Mouse (Mus musculus): ENCODE results near the gene Lpar6. TPM values are rescaled to one million over a fixed set of nuclear protein-coding genes. Genes with fewer than 3 reads are reported as not detected.

The Lpar6 gene
- total RNA-seq (2021) = 5.0 and 5.5 TPM in 2 replicates
- long read RNA-seq, full-length matches to known transcripts = 44 of 44 reads
- long read RNA-seq, partial matches to known transcripts = 0 of 44 reads
- long read RNA-seq, other reads (novel, unspliced or antisense) = 0 of 44 reads

DNA sequence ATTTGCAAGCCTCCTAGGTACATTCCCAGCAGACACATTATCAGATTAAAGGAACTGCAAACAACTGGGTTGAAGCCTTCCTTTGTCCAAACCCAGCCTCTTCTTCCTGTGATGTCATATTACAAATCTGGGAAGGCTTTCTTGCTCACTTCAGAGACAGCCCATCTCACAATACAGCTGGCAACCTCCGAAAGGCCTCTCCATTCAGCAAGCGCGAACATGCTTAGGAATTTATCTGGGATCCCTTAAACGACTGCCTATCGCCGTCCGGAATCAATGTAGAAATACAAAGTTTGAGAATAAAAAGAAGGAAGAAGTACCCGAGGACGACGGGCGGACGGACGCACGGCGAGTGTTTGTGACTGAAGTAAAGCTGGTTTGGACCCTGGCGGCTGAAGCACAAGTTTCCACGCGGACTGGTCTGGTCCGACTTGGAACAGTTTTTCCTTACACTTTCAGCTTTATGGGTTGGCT is at the start of gene Lpar6:
Lpar6 (plus strand) TSS at position 48 of the 474 bp plus-strand sequence.
- peak; percentile 46 for DNase-seq

DNA sequence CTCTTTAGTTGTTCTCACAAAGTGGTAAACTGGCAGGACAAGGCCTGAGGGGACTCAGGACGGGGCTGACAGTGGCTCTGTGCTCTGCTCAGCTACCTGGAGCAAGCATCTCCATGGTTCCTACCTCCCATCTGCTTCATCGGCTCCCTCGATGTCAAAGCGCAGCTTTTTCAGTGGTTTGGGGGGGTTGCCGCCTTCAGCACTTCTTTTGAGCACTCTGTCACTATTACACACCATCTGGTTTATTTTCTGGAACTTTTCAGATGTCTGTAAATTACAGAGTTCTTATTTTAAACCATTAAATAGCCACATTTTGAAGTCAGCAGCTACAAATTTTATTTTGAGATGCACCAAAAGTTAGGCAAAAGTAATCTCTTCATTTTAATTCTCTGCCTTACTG is 38.6 kb upstream of the Lpar6 start:
- no peak for DNase-seq

- DNase-seq = no peak
These were observed 36.2 kb upstream of the Lpar6 start for GRCm38 (mm10) chr14:73201447-73201846.

- no peak for DNase-seq
These were observed 33.7 kb upstream of the Lpar6 start for GRCm38 (mm10) chr14:73204016-73204415.

DNA sequence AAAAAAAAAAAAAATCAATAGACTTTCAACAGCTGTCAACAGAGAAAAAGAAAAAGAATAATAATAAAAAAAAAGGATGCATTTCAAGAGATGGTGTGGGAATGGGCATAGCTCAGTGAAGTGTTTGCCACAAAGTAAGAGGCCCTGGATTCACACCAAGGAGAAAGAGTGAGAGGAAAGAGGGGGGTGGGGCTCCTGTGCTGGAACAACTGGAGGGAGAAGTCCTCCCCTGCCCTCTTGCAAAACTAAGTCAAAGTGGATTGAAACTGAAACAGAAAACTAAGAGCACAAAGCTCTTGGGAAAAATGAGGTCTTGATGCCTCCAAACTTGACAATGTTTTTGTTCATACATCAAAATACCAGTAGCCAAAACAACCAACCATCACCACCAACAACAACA is 28.4 kb upstream of the Lpar6 start:
- DNase-seq = no peak

DNA sequence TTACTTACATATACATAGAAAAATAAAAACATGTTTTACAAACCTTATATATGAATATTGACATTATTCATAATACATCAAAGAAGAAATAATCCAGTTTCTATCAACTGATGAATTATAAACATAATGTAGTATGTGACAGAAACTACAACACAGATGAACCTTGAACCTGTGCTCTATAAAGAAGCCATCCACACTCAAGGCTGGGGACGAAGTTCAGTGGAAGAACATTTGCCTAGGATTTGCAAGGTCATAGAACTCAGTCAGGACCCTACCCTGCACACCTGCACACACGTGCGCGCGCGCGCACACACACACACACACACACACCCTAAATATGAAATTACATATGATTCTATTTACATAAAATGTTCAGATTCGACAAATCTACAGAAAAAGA is 27.5 kb upstream of the Lpar6 start:
- DNase-seq = no peak

DNA sequence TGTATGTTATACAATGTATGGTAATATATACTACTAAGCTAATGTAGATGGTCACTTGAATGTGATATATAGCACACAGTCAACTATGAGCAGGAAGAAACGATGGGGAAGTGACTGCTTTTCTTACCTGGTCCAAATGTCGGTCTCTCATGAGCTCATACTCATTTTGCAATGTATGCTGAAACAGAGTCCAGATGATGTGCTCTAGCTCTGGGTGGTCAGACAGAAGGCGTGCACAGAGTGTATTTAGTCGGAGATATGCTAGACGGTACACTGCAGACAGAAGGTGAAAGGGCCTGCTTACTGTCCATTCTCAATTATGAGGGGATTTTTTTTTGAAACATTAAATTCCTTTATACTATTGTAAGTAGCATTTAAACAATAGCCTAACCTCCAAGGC is 26.2 kb upstream of the Lpar6 start:
- DNase-seq = no peak

- DNase-seq = no peak
These were observed 20.6 kb upstream of the Lpar6 start for GRCm38 (mm10) chr14:73217062-73217461.

- DNase-seq = no peak
These were observed 15.3 kb upstream of the Lpar6 start for GRCm38 (mm10) chr14:73222316-73222970.

GRCm38 (mm10) chr14:73226346-73226745 is 11.3 kb upstream of the Lpar6 start:
- DNase-seq = no peak

DNA sequence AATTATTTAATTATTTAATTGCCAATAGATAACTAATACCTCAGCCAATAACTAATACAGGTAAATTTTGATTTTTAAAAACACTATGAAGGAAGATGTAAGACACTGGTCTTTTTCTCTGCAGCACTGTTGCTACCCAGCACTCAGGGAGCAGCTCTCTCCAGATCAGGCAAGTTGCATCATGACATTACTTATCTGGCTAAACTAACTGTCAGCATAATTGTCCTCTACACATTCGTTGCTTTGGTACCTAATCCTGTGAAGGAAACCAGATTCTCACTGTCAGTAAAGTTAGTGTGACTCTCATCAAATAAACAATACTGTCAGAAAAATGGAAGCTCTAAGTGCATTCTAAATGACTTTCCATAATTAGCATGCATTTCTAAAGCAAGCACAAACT is 10.8 kb upstream of the Lpar6 start:
- no peak for DNase-seq

- no peak for DNase-seq
These were observed 6.3 kb upstream of the Lpar6 start for GRCm38 (mm10) chr14:73231286-73231982.

DNA sequence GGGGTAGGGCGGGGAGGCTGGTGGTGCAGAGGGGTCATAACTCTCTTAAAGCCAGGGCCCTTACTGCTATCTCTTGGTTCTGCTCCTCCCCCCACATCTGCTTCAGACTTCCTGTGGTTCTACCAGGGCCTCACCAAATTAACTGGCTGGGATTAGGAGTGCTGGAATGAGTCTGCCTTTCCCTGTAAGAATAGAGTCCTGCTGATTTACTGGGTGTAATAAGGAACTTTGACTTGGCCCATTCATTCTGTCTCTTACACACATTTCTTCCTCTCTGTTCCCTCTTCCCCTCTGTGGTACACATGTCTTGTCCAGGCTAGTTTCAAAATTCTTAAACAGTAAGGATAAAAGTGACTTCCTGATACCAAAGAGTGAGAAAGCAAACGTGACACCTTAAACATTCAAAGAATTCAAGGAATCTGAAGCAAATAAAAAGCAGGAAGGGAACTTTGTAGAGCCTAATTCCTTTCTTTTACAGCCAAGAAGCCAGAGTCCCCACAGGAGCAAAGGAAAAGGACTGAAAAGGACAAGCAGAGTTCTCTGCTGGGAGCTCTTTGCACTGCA is 3.1 kb upstream of the Lpar6 start:
- no peak for DNase-seq

DNA sequence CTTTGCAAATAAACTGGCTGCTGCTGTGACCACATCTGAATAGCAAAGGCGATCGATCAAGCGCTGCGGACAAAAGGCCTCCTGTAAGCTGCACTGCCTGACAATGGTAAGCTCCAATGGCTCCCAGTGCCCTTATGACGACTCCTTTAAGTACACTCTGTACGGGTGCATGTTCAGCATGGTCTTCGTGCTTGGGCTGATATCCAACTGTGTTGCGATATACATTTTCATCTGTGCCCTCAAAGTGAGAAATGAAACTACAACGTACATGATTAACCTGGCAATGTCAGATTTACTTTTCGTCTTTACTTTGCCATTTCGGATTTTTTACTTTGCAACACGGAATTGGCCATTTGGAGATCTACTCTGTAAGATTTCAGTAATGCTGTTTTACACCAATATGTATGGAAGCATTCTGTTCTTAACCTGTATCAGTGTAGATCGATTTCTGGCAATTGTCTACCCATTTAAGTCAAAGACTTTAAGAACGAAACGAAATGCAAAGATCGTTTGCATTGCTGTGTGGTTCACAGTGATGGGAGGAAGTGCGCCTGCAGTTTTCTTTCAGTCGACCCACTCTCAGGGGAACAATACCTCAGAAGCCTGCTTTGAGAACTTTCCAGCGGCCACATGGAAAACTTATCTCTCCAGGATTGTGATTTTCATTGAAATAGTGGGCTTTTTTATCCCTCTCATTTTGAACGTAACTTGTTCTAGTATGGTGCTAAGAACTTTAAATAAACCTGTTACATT is 979 bp downstream of the Lpar6 start:
- DNase-seq = peak; percentile 39

DNA sequence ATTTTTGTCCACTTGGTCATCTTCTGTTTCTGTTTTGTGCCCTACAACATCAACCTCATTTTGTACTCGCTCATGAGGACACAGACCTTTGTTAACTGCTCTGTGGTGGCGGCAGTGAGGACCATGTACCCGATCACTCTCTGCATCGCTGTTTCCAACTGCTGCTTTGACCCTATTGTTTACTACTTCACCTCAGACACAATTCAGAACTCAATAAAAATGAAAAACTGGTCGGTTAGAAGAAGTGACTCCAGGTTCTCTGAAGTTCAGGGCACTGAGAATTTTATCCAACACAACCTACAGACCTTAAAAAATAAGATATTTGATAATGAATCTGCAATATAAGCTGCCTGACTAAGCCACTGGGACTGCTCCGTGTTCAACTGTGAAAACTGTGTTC is 1.6 kb downstream of the Lpar6 start:
- DNase-seq = no peak

- DNase-seq = no peak
These were observed 2.2 kb downstream of the Lpar6 start for GRCm38 (mm10) chr14:73239857-73240256.

GRCm38 (mm10) chr14:73244061-73244597 is 6.4 kb downstream of the Lpar6 start:
- no peak for DNase-seq

GRCm38 (mm10) chr14:73250056-73250455 is 12.4 kb downstream of the Lpar6 start:
- DNase-seq = no peak

DNA sequence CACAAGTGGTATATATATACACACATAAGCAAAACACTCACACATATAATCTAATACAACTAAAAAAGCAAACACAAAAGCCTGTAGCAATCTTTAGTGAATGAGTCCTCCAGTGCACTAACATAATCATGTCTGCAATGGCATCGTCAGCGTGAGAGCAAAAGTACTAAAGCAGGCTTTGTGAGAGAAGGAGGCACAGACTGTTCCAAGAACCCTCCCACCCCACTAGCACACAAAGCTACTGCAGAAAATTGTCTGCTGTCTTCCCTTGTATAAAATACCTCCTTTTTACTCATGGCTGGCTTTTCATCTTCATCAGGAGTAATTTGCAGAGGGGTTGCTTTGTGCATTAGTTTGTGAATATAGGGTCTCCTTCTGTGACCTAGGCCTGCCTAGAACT is 14.6 kb downstream of the Lpar6 start:
- DNase-seq = no peak

- no peak for DNase-seq
These were observed 16.0 kb downstream of the Lpar6 start for GRCm38 (mm10) chr14:73253453-73254251.

DNA sequence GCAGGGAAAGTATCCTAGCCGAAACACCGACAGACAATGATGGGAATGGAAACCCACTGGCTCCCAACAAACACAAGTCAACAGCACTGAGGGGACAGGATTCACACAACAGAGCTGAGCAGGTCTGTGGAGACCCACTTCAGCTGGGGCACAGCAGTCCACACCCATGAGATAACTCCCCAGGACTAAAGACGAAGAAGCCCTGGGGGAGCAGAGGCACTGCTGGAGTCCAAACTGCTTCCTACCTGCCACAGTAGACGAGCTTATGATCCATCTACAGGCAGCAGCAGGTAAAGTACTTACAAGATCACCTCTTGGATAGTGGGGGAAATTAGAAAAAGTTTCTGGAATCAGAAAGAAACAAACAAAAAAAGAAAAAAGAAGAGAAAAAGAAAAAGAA is 16.7 kb downstream of the Lpar6 start:
- DNase-seq = no peak

Data from adrenal gland, postnatal 25 days (tissue).